Mouse (Mus musculus): ENCODE results near the gene Pex1.

- TF ChIP-seq GABPA (IDR thresholded peaks at IDR 0.05; ENCODE audit: low read depth, low read length) (no peak), MEF2A (IDR thresholded peaks at IDR 0.05; ENCODE audit: extremely low read depth, insufficient replicate concordance, low read depth, low read length, poor library complexity, severe bottlenecking) (no peak), ETS1 (IDR thresholded peaks at IDR 0.05; ENCODE audit: low read depth, low read length) (no peak), ZC3H11A (IDR thresholded peaks at IDR 0.05; ENCODE audit: low read depth, low read length) (no peak), CHD2 (IDR thresholded peaks at IDR 0.05; ENCODE audit: low read length) (no peak), CTCF (IDR thresholded peaks at IDR 0.05 in 2 of 3, conservative IDR thresholded peaks at IDR 0.05 in 1 of 3; ENCODE audit: control insufficient read depth in 1 of 3, insufficient read depth in 1 of 3, low read depth in 2 of 3, low read length in 3 of 3, poor library complexity in 1 of 3, severe bottlenecking in 1 of 3) (no peak), KAT2A (conservative IDR thresholded peaks at IDR 0.05; ENCODE audit: low read depth, low read length) (no peak), POLR2A (IDR thresholded peaks at IDR 0.05; ENCODE audit: control insufficient read depth in 1 of 2, insufficient read depth in 1 of 2, low read depth in 1 of 2, low read length in 2 of 2, poor library complexity in 1 of 2) (no peak), MAX (IDR thresholded peaks at IDR 0.05; ENCODE audit: low read length) (no peak), GATA1 (IDR thresholded peaks at IDR 0.05; ENCODE audit: low read depth, low read length) (no peak)
Observed at GRCm38 (mm10) chr5:3632285-3632684, 36.4 kb downstream of the Pex1 start.

Data from MEL (cell line).